Mouse (Mus musculus): Measurements from ENCODE around the gene Ddx3x. TPM values are rescaled to one million over a fixed set of nuclear protein-coding genes. Genes with fewer than 3 reads are reported as not detected.

Gene Ddx3x
- 28.9 and 33.1 TPM in 2 replicates for polyA plus RNA-seq (2012; rRNA removed)

DNA sequence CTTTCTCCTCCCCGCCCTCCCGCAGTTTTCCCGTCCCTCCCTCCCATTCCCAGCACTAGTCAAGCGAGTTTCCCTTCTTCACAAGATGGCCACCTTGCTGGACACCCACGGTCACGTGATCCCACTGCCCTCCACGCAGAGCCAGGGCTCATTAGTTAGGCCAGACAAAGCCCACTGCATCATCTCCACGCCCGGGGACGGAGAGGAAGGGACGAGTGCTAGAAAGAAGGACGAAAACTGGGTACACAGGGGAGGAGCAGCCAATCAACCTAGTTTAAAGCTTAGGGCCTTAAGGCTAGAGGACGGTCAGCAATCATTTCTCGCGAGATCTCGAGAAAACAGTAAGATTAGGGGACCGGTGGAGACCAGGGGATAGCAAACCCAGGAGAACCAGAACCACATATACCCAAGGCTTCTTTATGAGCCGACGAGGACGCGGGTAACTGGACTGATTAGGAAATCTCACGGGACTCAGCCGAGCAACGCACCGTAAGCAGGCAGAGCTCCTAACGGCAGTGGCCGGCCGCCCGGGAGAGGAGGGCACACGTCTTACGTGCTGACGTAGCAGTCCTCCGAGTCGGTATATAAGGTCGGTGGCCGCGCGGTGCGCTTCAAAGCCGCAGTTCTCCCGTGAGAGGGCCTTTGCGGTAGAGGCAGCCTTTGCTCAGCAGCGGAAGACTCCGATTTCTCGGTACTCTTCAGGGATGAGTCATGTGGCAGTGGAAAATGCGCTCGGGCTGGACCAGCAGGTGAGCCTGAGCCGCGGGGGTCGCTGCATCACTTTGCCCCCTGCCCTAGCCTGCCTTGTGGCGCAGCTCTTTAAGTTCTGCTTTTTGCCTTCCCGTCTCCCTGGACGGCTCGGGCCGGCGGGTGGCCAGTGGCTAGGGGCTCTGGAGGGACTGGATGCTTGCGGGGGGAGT is at the start of gene Ddx3x:
Gene Ddx3x, plus strand, starts transcription at position 562 of the 920 bp plus-strand sequence.

Other genes starting within 250 kb of the Ddx3x start
- 10.2 and 12.2 TPM in 2 replicates for gene Usp9x, start 209.5 kb upstream of the Ddx3x start, polyA plus RNA-seq (2012; rRNA removed)
- 0.05 TPM in 2 replicates for gene Nyx, start 185.1 kb downstream of the Ddx3x start, polyA plus RNA-seq (2012; rRNA removed)